ENCODE assay signal across 16 mouse cellular contexts in the genomic region with DNA sequence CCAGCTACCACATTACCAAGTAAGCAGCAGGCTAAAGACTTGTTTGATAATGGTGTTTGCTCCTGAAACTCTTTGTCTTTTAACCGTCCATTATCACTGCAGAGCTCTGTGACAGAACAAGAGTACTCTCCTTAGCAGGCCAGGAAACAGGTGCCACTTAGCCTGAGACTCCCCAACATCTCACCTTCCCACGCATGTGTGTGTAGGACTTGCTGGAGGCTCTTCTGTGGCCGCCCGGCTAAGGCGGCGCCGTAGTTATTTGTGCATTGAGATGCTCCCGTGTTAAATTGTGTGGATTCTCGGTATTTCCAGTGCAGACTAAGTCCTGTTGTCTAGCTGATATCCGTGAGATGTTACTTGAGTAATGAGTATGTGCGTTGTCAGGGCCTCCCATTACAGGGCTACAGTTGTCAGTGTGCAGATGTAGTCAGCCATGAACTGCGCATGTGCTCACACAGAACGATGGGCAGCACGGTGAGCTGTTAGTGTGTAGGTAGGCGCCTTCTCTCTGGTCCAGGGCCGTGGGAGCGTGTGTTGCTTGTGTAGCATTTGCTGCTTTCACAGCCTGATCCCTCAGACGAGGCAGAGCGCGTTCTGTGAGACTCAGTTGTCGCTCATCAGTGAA. TPM values are rescaled to one million over a fixed set of nuclear protein-coding genes. Genes with fewer than 3 reads are reported as not detected.
"Had no signal": no experiment of that assay in that cellular context is flagged by ENCODE, and none has a peak within 500 bp of the region (broad histone marks: within the 10 kb centered on the region; RNA-seq: fewer than 3 reads in every experiment).

No protein-coding gene starts in this region.

- H3K4me1 ChIP-seq: midbrain, embryonic 10.5 days; neural tube, embryonic 13.5 days had no signal

- DNase-seq: kidney, adult 11 months; kidney, adult 9 months; kidney, postnatal 36 days; layer of hippocampus, adult 9-11 months; layer of hippocampus, postnatal 36 days; lung, adult 18-20 months; midbrain, embryonic 14.5 days; thymus, postnatal 4 days had no signal

- H3K4me3 ChIP-seq: limb, embryonic 13.5 days; midbrain, embryonic 10.5 days; neural tube, embryonic 13.5 days had no signal

- H3K27ac ChIP-seq: kidney, postnatal 0 days; limb, embryonic 13.5 days; liver, embryonic 14.5 days; midbrain, embryonic 10.5 days; neural tube, embryonic 13.5 days; stomach, postnatal 0 days had no signal

- H3K9ac ChIP-seq: limb, embryonic 13.5 days; liver, embryonic 14.5 days; neural tube, embryonic 13.5 days had no signal

- H3K27me3 ChIP-seq: limb, embryonic 13.5 days; neural tube, embryonic 13.5 days had no signal

- H3K9me3 ChIP-seq: limb, embryonic 13.5 days; midbrain, embryonic 10.5 days; neural tube, embryonic 13.5 days had no signal

RNA-seq across cellular contexts. Expression of a gene that starts 26.7 kb away (rescaled TPM):
- total RNA-seq: layer of hippocampus, postnatal 36 days; left cerebral cortex, postnatal 25 days; monocyte, adult 5-6 weeks had no signal
